Mouse (Mus musculus) lung, embryonic 15.5 days (tissue): Measurements from ENCODE around the gene Ppp1r18. TPM values are rescaled to one million over a fixed set of nuclear protein-coding genes. Genes with fewer than 3 reads are reported as not detected.

Experiments
- ATAC-seq: fragments of 200-750 bp; cut with Nextera tagmentation; 2 replicates; pipeline ENCODE4 v1.8.0; 2017; ENCODE audit warnings: moderate number of reproducible peaks, borderline replicate concordance; ENCODE audit not compliant: low FRiP score, low TSS enrichment; ENCODE audit errors: extremely low read depth
- H3K27ac ChIP-seq: fragments of 300-500 bp; sonication (generic); 2 replicates; pipeline ENCODE4 v1.5.1; 2015; ENCODE audit warnings: moderate library complexity, mild to moderate bottlenecking, inconsistent platforms
- H3K27me3 ChIP-seq: fragments of 300-500 bp; sonication (generic); 2 replicates; pipeline ENCODE4 v1.6.1; 2015; ENCODE audit warnings: inconsistent platforms
- H3K36me3 ChIP-seq: fragments of 300-500 bp; sonication (generic); 2 replicates; pipeline ENCODE4 v1.6.1; 2015; ENCODE audit warnings: inconsistent platforms
- H3K4me1 ChIP-seq: fragments of 300-500 bp; sonication (generic); 2 replicates; pipeline ENCODE4 v1.6.1; 2015; ENCODE audit warnings: inconsistent platforms
- H3K4me2 ChIP-seq: fragments of 300-500 bp; sonication (generic); 2 replicates; pipeline ENCODE4 v1.6.1; 2015; ENCODE audit warnings: inconsistent platforms, mild to moderate bottlenecking, moderate library complexity
- H3K4me3 ChIP-seq: fragments of 300-500 bp; sonication (generic); 2 replicates; pipeline ENCODE4 v1.5.1; 2015; ENCODE audit warnings: mild to moderate bottlenecking, inconsistent platforms
- H3K9ac ChIP-seq: fragments of 300-500 bp; sonication (generic); 2 replicates; pipeline ENCODE4 v1.6.1; 2015; ENCODE audit warnings: inconsistent platforms
- H3K9me3 ChIP-seq: fragments of 300-500 bp; sonication (generic); 2 replicates; pipeline ENCODE4 v1.6.1; 2016; ENCODE audit warnings: inconsistent platforms
- WGBS: fragments of 180-500 bp; shearing (Covaris S2); methylation state at CpG from one replicate; pipeline ENCODE4 v1.1.7; 2015; 5-methylcytosine and 5-hydroxymethylcytosine counted together
- polyA plus RNA-seq: library from polyadenylated mRNA; unstranded; fragments of >200 nt; fragmentation: Nextera tagmentation; extraction: Ambion mirVana; gene quantifications from 2 replicates; pipeline ENCODE4 v1.2.1, GENCODE M21; 2015

Gene Ppp1r18
- polyA plus RNA-seq, 1 experiment from 2014 or later, result 23.4 TPM

GRCm38 (mm10) chr17:35829737-35830136 is 35.7 kb upstream of the Ppp1r18 start:
- Histone ChIP-seq H3K36me3 (peaks cover 67% of the 10 kb centered on the region), H3K27ac (peak overlapping the region; percentile 41), H3K9ac (no peak overlapping the region), H3K9me3 (no peaks in the 10 kb centered on the region), H3K4me2 (peak overlapping the region; percentile 33), H3K27me3 (no peaks in the 10 kb centered on the region), H3K4me3 (no peak overlapping the region), H3K4me1 (peaks cover 25% of the 10 kb centered on the region)
- ATAC-seq, result peak; percentile 66
- WGBS, result under 1% methylated on average over 21 of the region's 21 CpGs

- 53% methylated on average over 8 of the region's 8 CpGs for WGBS
Observed at GRCm38 (mm10) chr17:35832400-35833238, 32.8 kb upstream of the Ppp1r18 start.

DNA sequence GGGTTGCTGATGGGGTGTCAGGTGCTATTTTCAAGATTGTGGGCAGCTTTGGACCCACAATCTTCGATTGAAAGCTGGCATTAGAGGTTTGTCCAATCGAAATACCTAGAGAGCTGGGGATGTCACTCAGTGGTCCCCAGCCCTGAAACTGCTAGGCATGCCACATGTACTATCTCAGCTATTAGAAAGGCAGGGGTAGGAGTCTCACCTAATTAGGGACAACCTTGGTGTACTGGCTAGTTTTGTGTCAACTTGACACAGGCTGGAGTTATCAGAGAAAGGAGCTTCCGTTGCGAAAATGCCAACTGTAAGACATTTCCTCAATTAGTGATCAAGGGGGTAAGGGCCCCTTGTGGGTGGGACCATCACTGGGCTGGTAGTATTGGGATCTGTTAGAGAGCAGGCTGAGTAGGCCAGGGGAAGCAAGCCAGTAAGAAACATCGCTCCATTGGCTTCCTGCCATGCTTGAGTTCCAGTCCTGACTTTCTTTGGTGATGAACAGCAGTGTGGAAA is 32.1 kb upstream of the Ppp1r18 start:
- 18% methylated on average over 5 of the region's 5 CpGs for WGBS
- H3K4me3 ChIP-seq, result no peak overlapping the region
- H3K4me2 ChIP-seq, result no peak overlapping the region
- peaks cover 40% of the 10 kb centered on the region for H3K4me1 ChIP-seq
- H3K27me3 ChIP-seq, result no peaks in the 10 kb centered on the region
- no peak overlapping the region for H3K9ac ChIP-seq
- no peaks in the 10 kb centered on the region for H3K9me3 ChIP-seq
- 0 out of 2 replicates have a peak overlapping the region, but pooled peaks have one; percentile 5 for H3K27ac ChIP-seq
- H3K36me3 ChIP-seq, result peaks cover 57% of the 10 kb centered on the region
- no peak for ATAC-seq

More at GRCm38 (mm10) chr17:35832400-35833238, 32.8 kb upstream of the Ppp1r18 start:
- no peak for ATAC-seq
- Histone ChIP-seq H3K36me3 (peaks cover 63% of the 10 kb centered on the region), H3K27me3 (no peaks in the 10 kb centered on the region), H3K4me1 (peaks cover 40% of the 10 kb centered on the region), H3K9ac (no peak overlapping the region), H3K9me3 (no peaks in the 10 kb centered on the region), H3K4me3 (no peak overlapping the region), H3K4me2 (no peak overlapping the region), H3K27ac (0 out of 2 replicates have a peak overlapping the region, but pooled peaks have one; percentile 5)

DNA sequence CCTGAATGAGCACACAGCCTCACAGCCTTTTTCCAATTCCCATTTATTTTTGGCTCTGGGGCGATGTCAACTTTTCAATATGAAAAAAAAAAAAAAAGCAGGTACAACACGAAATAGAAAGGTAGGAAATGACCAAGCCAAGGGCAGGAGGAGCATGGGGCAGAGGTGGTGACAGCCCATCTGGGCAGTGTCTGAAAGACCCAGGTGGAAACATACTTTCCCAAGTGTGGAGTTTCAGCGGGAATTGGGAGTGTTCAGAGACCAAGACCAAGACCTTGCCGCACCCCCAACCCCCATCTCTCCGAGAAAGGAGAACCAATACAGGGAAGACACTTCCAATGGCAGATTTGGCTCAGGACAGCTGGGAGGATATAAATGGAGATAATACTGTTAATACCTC is 31.5 kb upstream of the Ppp1r18 start:
- H3K27ac ChIP-seq, result no peak overlapping the region
- H3K4me3 ChIP-seq, result no peak overlapping the region
- H3K4me2 ChIP-seq, result 0 out of 2 replicates have a peak overlapping the region, but pooled peaks have one; percentile 81
- H3K4me1 ChIP-seq, result peaks cover 40% of the 10 kb centered on the region
- H3K36me3 ChIP-seq, result peaks cover 57% of the 10 kb centered on the region
- no peaks in the 10 kb centered on the region for H3K9me3 ChIP-seq
- H3K9ac ChIP-seq, result no peak overlapping the region
- no peaks in the 10 kb centered on the region for H3K27me3 ChIP-seq
- WGBS, result 47% methylated on average over 5 of the region's 5 CpGs
- no peak for ATAC-seq

DNA sequence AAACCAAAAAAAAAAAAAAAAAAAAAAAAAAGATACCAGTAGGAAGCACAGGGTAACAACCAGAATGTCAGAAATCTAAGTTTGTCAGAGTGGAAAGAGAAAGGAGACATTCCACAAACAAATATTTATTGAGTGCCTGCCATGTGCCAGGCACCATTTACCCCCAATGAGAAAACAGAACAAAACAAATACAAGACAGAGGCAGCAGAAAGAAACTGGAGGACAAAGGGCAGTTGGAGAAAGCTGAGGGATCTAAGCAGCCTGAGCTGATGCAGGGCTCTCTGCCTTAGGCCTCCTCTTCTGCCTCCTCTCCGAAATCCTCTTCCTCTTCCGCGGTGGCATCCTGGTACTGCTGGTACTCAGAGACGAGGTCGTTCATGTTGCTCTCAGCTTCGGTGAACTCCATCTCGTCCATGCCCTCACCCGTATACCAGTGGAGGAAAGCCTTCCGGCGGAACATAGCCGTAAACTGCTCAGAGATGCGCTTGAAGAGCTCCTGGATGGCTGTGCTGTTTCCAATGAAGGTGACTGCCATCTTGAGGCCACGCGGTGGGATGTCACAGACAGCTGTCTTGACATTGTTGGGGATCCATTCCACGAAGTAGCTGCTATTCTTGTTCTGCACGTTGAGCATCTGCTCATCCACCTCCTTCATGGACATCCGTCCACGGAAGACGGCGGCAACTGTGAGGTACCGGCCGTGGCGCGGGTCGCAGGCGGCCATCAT is 30.5 kb upstream of the Ppp1r18 start:
- H3K27me3 ChIP-seq, result no peaks in the 10 kb centered on the region
- peaks cover 47% of the 10 kb centered on the region for H3K4me1 ChIP-seq
- H3K9ac ChIP-seq, result peak overlapping the region; percentile 92
- H3K4me2 ChIP-seq, result peak overlapping the region; percentile 81
- no peak overlapping the region for H3K27ac ChIP-seq
- WGBS, result 59% methylated on average over 26 of the region's 26 CpGs
- ATAC-seq, result no peak
- H3K9me3 ChIP-seq, result no peaks in the 10 kb centered on the region
- peaks cover 57% of the 10 kb centered on the region for H3K36me3 ChIP-seq
- H3K4me3 ChIP-seq, result peak overlapping the region; percentile 65

DNA sequence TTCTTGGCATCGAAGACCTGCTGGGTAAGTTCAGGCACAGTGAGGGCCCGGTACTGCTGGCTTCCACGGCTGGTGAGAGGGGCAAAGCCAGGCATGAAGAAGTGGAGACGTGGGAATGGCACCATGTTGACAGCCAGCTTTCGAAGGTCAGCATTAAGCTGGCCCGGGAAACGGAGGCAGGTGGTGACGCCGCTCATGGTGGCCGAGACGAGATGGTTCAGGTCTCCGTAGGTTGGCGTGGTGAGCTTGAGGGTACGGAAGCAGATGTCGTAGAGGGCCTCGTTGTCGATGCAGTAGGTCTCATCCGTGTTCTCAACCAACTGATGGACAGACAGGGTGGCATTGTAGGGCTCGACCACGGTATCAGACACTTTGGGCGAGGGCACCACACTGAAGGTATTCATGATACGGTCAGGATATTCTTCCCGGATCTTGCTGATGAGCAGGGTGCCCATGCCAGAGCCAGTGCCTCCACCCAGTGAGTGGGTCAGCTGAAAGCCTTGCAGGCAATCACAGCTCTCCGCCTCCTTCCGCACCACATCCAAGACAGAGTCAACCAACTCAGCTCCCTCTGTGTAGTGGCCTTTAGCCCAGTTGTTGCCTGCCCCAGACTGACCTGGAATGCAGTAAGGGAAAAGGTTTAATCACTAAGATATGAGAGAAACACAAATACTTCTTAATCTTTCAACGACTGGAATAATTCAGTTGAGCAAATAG is 29.8 kb upstream of the Ppp1r18 start:
- Histone ChIP-seq H3K9me3 (no peaks in the 10 kb centered on the region), H3K4me1 (peaks cover 40% of the 10 kb centered on the region), H3K4me2 (peak overlapping the region; percentile 81), H3K27ac (no peak overlapping the region), H3K4me3 (peak overlapping the region; percentile 65), H3K9ac (peak overlapping the region; percentile 92), H3K27me3 (no peaks in the 10 kb centered on the region), H3K36me3 (peaks cover 56% of the 10 kb centered on the region)
- no peak for ATAC-seq
- WGBS, result 58% methylated on average over 26 of the region's 26 CpGs

GRCm38 (mm10) chr17:35836178-35836965 is 29.0 kb upstream of the Ppp1r18 start:
- 4% methylated on average over 24 of the region's 24 CpGs for WGBS
- peak overlapping the region; percentile 92 for H3K9ac ChIP-seq
- peaks cover 40% of the 10 kb centered on the region for H3K4me1 ChIP-seq
- H3K4me3 ChIP-seq, result peak overlapping the region; percentile 65
- peak overlapping the region; percentile 81 for H3K4me2 ChIP-seq
- no peaks in the 10 kb centered on the region for H3K27me3 ChIP-seq
- no peaks in the 10 kb centered on the region for H3K9me3 ChIP-seq
- peaks cover 48% of the 10 kb centered on the region for H3K36me3 ChIP-seq
- no peak for ATAC-seq
- H3K27ac ChIP-seq, result peak overlapping the region; percentile 98

DNA sequence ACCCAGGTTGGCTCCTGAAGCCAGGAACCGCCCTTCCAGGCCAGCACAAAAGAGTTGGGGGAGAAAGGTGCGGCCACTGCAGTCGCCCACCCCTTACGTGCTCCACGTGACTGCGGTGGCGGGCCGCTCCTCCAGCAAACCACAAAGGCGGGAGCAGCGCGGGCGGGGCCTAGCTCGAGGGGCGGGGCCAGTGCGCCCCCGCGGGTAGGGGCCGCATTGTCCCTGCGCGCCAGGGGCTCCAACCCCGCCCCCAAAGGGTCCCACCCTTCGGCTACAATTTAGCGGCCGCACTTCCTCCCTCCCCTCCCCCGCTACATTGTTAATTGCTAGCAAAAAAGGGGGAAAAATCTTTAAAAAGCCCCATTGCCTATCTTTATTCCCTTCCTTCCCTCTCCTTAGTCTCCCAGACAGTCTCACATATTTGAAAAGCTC is 28.4 kb upstream of the Ppp1r18 start:
- Histone ChIP-seq H3K27me3 (no peaks in the 10 kb centered on the region), H3K9ac (peak overlapping the region; percentile 92), H3K9me3 (no peaks in the 10 kb centered on the region), H3K4me1 (peaks cover 40% of the 10 kb centered on the region), H3K27ac (peak overlapping the region; percentile 98), H3K36me3 (peaks cover 45% of the 10 kb centered on the region), H3K4me2 (peak overlapping the region; percentile 81), H3K4me3 (peak overlapping the region; percentile 65)
- WGBS, result 0% methylated on average over 25 of the region's 25 CpGs
- peak; percentile 46 for ATAC-seq

DNA sequence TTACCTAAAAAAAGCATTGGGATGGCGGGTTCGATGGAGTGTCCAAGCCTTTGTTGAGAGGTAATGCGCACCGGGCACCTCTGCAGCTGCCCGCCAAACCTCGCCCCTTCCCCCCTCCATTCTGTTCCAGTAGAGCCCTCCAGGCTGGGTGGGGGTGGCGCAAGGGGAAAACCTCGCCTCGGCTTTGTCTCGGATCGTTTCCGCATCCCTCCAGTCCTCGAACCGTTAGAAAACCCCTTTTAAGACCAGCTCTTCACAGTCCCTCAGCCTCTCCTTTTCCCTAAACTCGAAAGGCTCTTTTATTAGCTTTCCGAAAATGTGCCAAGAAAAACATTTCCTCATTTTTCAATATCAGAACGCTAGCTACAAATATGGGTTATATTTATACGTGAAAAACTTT is 27.9 kb upstream of the Ppp1r18 start:
- no peaks in the 10 kb centered on the region for H3K9me3 ChIP-seq
- H3K9ac ChIP-seq, result peak overlapping the region; percentile 92
- H3K36me3 ChIP-seq, result peaks cover 40% of the 10 kb centered on the region
- H3K4me2 ChIP-seq, result peak overlapping the region; percentile 81
- WGBS, result under 1% methylated on average over 18 of the region's 18 CpGs
- H3K27ac ChIP-seq, result peak overlapping the region; percentile 98
- H3K4me3 ChIP-seq, result peak overlapping the region; percentile 65
- H3K27me3 ChIP-seq, result no peaks in the 10 kb centered on the region
- ATAC-seq, result peak; percentile 6; the same call in 1 of the 2 replicates
- peaks cover 41% of the 10 kb centered on the region for H3K4me1 ChIP-seq

- H3K27ac ChIP-seq, result peak within 1 kb of the TSS; percentile 98
- no peaks in the 10 kb centered on the region for H3K27me3 ChIP-seq
- peak; percentile 82 for ATAC-seq
- no peaks in the 10 kb centered on the region for H3K9me3 ChIP-seq
- peaks cover 44% of the 10 kb centered on the region for H3K4me1 ChIP-seq
- peaks cover 34% of the 10 kb centered on the region for H3K36me3 ChIP-seq
- peak within 1 kb of the TSS; percentile 81 for H3K4me2 ChIP-seq
- peak within 1 kb of the TSS; percentile 65 for H3K4me3 ChIP-seq
- WGBS, result under 1% methylated on average over 29 of the region's 29 CpGs
- H3K9ac ChIP-seq, result peak within 1 kb of the TSS; percentile 92
Observed at GRCm38 (mm10) chr17:35838122-35838544, 27.3 kb upstream of the Ppp1r18 start, which contains the start of gene Tubb5. TSS of gene Tubb5 (minus strand) at chr17:35838306.
